Mouse (Mus musculus): ENCODE data around the gene Oaz2.

The Oaz2 gene

DNA sequence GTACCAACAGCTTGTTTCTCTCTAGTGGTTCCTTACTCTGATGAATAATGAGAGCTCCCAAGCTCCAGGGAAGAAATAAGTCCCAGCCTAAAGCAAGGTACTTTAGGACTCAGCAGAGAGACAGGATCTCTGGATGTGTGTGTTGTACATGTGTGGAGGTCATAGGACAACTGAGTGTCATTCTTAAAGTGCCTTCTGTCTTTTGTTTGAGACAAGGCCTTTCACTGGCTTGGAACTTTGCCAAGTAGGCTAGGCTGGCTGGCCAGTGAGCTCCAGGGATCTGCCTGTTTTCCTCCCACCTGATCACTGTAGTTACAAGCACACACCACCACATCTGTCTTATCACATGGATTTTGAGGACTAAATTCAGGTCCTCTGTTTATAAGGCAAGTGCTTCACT, 28.5 kb downstream of the Oaz2 start:
- peak in 1 of 2 experiments; percentile 49 for DNase-seq

DNA sequence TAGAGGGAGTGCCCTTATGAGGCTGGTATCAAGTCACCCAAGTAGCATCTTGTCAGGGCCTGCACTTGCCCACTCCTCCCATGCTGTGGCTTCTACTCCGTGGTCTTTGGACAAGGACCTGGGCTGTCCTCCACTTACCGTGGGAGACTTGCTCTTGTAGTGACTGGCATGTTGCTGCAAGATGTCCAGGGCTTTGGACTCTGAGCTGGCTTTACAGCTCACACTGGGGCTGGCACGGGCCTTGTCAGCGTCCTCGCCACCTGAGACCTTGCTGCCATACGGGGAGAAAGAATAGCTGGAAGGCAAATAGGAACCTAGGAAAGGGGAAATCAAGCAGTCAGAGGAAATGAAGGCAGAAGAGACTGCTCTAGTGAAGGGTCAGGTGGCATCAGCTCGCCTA, 29.6 kb downstream of the Oaz2 start:
- DNase-seq: no peak

DNA sequence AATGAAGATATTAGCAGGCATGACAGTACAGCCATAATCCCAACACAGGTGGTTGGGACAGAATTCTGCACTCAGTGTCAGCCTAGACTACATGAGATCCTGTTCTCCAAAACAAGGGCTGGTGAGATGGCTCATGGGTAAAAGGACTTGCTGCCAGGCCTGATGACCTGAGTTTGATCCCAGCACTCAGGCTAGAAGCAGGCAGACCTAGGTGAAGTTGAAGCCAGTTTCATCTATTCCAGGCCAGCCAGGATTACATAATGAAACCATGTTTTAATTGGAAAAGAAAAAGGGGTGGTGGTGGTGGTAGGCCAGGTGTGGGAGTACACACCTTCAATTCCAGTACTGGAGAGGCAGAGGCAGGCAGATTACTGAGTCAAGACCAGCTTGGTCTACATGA, 30.2 kb downstream of the Oaz2 start:
- peak in 1 of 2 experiments; percentile 17 for DNase-seq

DNA sequence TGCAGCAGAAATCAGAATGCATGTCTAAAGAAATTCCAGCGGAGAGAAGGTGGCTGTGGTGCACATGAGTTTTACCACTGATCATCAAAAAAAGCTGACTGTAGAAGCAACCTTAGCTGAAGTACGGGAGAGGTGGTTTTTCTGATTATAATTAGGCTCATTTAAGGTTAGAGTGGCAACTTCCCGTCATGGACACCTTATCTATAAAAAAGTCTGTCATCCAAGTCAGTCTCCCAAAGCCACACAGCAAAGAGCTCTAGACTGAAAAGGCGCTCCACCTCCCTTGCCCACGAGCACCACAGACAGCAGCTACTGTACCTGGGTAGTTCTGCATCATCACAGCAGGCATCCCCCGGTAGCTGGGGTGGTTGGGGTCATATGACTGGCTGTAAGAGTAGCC, 32.7 kb downstream of the Oaz2 start:
- no peak for DNase-seq

DNA sequence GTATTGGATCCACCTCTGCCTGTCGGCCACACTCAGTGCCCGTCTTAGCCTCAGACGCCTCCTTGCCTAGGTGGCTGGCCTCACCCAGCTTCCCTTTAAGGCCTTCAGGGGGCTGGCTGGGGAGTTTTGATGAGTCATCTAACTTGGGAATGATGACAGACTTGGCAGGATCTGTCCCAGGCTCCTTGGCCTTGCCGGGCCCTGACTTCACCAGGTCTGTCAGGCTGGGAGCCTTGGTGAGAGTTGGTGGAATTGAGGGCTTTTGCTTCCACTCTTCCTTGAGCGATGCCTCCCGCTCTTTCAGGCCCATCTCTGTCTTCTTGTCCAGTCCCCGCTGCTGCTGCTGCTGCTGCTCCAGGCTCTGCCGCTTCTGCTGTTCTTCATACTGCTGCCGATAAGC, 34.5 kb downstream of the Oaz2 start:
- no peak for DNase-seq

DNA sequence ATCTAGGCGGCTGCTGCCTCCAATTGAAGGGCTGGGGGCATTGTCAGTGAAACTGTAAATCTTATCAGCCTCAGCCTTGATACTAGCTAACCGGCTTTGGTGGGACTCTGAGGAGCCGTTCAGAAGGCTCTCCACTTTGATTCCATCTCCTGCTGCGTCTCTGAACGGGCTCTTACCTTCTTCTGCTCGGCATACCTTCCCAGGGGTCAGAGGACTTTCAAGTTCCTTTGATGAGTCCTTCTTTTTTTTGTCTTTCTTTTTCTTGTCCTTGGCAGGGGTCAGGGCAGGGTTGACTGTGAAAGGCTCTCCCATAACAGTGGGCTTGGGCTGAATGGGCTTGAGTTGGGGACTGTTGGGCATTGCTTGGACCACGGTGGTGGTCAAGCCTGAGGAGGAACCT, 35.4 kb downstream of the Oaz2 start:
- no peak for DNase-seq

DNA sequence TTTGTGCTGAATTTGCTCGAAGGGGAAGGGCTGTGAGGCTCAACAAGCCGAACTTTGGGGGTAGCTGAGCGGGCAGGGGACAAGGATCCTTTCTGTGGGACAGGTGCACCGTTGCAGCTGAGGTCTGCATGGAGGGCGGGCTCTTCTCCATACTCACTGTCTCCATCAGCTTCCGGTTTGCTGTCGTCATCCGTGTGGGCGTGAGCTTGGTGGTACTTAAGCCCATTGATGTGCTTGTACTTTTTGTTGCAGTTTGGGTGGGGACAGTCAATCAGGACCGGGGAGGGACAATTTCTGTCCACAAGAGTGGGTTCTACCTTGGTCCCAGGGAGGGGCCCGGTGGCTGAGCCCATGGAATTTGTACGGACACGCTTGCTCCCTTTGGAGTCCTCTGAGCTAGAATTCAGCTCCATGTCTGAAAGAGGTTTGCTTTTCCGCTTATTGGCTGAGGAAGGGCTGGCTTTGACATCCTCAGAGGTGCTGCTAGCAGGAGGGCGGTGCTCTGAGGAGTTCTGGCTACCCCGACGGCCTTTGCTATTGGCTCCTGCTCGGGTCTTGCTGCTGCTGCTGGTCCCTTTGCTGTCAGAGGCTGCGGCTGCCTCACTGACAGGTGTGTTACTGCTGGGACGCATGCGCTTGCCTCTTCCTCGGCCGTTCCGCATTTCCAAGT, 36.3 kb downstream of the Oaz2 start:
- DNase-seq: no peak

DNA sequence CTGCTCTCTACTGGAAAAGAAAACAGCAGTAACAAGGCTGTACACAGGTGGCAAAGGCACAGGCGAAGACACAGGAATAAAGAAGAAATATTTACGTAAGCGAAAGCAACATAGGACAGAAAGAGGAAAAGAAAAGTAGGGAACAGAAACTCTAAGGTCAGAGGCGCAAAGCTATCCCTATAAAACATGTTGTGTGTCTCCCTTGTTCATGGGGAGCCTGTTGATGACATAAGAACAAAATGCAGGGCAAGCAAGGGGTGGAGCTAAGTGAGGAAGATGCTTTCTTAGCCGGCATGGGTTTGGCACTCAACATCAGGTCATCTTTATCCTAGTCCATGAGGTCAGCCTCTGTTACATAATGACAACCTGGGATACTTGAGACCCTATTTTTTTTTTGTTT, 50.4 kb downstream of the Oaz2 start:
- DNase-seq: no peak

DNA sequence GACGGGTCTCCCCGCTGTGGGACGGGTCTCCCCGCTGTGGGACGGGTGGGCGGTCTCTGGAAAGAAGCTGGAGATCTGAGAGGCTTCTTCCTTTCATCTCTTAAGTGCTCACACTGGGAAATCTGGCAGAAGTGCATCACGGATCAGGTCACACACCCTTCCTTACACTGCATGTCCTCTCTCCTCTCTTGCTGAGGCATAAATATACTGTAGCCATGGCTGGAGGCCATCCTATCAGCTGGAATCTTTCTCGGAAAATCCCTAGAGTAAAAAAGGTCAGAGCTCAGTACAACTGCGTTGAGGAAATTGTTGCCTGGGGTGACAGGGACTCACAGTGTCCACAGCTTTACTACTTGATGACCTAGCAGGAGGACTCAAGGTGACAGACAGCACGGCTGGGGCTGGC, 53.4 kb downstream of the Oaz2 start:
- DNase-seq: peak; percentile 35 to 64

DNA sequence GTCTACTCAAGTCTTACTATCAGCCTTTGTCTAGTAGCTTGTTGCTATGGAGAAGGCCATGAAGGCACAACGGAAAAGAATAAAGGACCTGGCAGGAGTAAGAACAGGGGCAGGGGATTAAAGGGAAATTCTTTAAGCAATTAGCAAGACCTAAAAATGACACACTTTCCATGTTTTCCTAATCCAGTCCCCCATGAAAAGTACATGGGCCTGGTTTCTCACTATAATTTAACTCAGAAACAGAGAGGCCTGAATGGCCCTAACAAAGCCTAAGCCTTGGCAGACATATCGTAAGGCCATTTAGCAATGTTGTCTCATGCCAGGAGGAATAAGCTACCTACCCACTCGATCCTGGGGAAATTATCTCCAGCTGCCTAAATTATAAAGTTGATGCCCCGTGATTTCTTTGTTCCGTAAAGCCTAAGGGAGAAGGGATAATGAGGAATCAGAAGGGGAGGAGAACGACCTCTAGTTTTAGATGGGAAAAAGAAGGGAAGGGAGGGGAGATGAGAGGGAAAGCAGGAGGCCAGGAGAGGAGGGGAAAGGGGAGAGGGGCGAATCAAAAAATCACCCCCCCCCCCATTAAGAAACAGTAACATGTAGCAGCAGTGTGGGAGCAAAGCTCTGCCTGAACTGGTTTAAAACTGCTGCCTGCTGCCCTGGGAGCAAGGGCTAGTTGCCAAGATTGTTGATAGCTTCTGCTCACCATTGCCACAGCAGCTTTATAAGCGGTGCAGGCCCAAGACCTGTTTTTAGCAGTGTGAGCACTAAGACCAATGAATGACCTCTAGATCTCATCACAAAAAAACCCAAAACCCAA, 56.9 kb downstream of the Oaz2 start:
- peak; percentile 71 to 75 for DNase-seq

DNA sequence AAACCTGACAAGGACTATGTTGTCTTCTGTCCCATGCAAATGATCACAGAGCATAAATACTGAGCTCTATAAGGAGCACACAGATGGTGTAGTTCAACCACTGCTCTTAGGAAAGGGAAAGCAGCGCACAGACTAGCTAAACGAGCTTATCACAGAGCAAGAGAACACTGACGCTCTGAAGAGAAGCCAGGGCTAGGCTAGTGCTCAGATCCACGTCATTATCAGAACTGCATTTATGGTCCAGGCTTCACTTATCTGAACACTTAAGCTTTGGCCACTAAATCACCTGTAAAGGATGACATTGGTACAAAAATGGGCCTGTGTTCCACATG, 57.5 kb downstream of the Oaz2 start:
- no peak for DNase-seq

DNA sequence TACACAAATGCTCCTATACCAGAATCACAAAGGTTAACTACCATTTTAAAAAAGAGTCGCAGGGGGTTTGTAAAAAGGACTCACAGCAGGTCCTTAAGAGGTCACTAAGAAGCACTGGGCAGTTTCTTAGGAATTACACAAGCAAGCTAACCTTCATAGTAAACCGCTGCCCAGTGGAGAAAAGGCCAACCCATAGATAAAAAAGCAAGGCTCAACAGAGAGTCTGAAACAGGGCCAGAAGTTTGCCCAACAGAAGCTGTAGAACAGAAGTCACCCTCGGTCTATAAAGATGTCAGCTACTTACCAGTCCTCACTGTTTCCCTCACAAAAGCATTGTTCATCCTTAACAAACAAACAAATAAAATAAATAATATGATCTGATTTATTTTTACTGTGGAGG, 58.6 kb downstream of the Oaz2 start:
- no peak for DNase-seq

DNA sequence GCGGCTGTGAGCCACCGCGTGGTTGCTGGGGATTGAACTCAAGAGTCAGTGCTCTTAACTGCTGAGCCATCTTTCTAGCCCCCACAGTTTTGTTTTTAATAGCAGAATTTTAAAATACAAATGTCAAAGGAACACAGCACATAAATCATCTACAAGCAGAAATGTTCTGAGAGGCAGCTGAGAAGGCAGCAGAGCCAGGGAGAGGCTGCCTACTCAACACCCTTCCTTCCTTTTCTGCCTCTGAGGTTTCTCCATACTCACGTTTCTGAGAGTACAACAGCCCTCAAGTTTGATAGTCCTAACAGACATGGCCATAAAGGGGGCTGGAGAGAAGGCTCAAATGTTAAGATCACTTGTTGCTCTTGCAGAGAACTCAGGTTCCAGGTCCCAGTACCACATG, 59.7 kb downstream of the Oaz2 start:
- DNase-seq: no peak

DNA sequence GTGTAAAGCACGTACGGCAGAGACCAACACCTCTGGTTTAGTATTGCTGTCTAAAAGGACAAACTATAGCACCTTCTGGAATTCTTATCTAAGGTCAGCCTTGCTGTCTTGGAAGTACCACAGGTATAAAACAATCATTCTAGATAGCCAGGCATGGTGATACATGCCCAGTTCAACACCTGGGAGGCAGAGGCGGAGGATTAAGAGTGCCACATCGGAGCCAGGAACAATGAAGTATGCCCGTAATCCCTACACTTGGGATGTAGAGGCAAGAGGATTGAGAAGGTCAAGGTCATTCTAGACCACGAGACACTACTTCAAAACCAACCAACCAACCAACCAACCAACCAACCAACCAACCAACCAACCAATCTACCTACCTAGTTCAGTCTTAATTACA, 60.8 kb downstream of the Oaz2 start:
- no peak for DNase-seq

DNA sequence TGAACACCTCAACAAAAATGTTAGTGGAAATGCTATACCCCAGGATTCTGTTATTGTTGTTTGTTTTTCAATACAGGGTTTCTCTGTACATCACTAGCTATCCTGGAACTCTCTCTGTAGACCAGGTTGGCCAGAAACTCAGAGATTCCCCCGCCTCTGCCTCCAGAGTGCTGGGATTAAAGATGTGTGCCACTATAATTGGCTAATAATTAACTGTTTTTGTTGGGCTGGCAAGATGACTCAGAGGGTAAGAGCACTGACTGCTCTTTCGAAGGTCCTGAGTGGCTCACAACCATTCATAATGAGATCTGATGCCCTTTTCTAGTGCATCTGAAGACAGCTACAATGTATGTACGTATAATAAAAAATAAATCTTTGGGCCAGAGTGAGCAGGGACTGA, 67.1 kb downstream of the Oaz2 start:
- peak in 1 of 2 experiments; percentile 24 for DNase-seq

All from kidney, postnatal 36 days (tissue).